ENCODE assay signal across 9 mouse cellular contexts in the genomic region with DNA sequence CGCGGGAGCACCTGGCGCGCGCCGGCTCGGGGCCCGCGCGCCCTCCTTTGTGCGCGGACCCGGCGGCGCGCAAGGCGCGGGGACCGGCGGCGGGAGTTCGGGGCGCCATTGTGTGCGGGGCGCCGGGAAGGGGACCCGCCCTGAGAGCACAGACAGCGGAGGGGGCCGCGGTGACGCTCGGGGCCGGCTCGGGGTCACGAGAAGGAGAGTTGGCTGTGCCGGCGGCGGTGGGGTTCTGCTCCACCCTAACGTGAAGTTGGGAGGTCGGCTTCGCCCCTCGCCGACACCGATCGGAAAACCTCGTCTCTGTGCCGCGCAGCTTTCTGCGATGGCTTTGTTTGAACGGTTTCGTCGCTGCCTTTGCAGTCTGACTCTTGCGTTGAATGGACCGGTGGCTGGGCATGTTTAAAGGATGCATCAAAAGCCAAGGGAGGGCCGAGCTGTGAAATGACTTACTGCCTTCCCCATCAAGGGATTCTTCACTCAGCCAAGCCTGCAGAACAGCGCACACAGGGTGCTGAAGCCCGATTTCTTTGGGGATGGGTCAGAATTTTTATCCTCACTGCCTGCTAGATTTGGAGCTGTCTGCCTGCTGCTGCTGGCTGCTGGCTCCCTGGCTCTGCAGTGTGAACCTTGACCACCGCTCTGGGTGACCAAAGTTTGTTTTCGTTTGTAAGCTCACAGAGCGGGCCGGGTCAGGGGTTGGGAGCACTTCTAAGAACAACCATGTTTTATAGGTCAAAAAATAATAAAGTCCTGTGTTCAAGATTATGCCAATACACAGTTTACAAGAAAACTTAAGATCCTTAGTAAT. TPM values are rescaled to one million over a fixed set of nuclear protein-coding genes. Genes with fewer than 3 reads are reported as not detected.
DNase-seq lines count a peak whose midpoint lies in the region; ATAC-seq lines count a peak whose summit lies in the region.
"Had no signal": no experiment of that assay in that cellular context is flagged by ENCODE, and none has a peak within 500 bp of the region (broad histone marks: within the 10 kb centered on the region; RNA-seq: fewer than 3 reads in every experiment).

No protein-coding gene starts in this region.

- 2% methylated on average over 36 of the region's 61 CpGs for WGBS in kidney, embryonic 16.5 days
- WGBS in liver, embryonic 16.5 days (ENCODE audit: insufficient replicate concordance), result 3% methylated on average over 40 of the region's 61 CpGs

- H3K27me3 ChIP-seq in kidney, embryonic 16.5 days (ENCODE audit: insufficient read depth, low read length), result peaks cover 64% of the 10 kb centered on the region
- H3K27me3 ChIP-seq in liver, embryonic 16.5 days (ENCODE audit: control insufficient read depth, insufficient read depth, low read depth, low read length), result peaks cover 44% of the 10 kb centered on the region

- H3K36me3 ChIP-seq in kidney, embryonic 16.5 days (ENCODE audit: insufficient read depth, low read length), result no peaks in the 10 kb centered on the region
- H3K36me3 ChIP-seq in liver, embryonic 16.5 days (ENCODE audit: control insufficient read depth, insufficient read depth), result no peaks in the 10 kb centered on the region

- peak overlapping the region; percentile 63 for H3K4me3 ChIP-seq in kidney, embryonic 16.5 days (ENCODE audit: low read length)
- peak overlapping the region; percentile 59 for H3K4me3 ChIP-seq in liver, embryonic 16.5 days (ENCODE audit: low read depth, low read length)

- H3K9ac ChIP-seq in kidney, embryonic 16.5 days (replicated peaks; ENCODE audit: low read length), result peak overlapping the region; percentile 63
- peak overlapping the region; percentile 51 for H3K9ac ChIP-seq in liver, embryonic 16.5 days (ENCODE audit: low read depth, low read length)

- H3K9me3 ChIP-seq in kidney, embryonic 16.5 days (ENCODE audit: low read length), result no peaks in the 10 kb centered on the region
- H3K9me3 ChIP-seq in liver, embryonic 16.5 days (replicated peaks; ENCODE audit: control insufficient read depth, low read length), result no peaks in the 10 kb centered on the region

- no peak overlapping the region for H3K27ac ChIP-seq in kidney, embryonic 16.5 days (ENCODE audit: low read length)
- H3K27ac ChIP-seq in liver, embryonic 16.5 days (ENCODE audit: low read length), result peak overlapping the region; percentile 76

- peak; percentile 56 for ATAC-seq in frontal cortex, adult (ENCODE audit: low TSS enrichment)
- peak; percentile 28; the same call in 1 of the 2 replicates for ATAC-seq in kidney, embryonic 16.5 days (ENCODE audit: low FRiP score, low TSS enrichment)
- peak; percentile 63 for ATAC-seq in liver, embryonic 16.5 days (ENCODE audit: low read depth)

- H3K4me2 ChIP-seq in kidney, embryonic 16.5 days (replicated peaks; ENCODE audit: low read depth, low read length), result peak overlapping the region; percentile 97
- peak overlapping the region; percentile 38 for H3K4me2 ChIP-seq in liver, embryonic 16.5 days (ENCODE audit: low read depth, low read length)

- peak; percentile 13 for DNase-seq in adrenal gland, adult 2 months
- no peak for DNase-seq in adrenal gland, adult 8-10 months
- DNase-seq in cerebellum, adult 9-10 months, result peak; percentile 58
- peak; percentile 61 for DNase-seq in right cerebral cortex, postnatal 4 days
- no peak for DNase-seq in urinary bladder, postnatal 14 days (ENCODE audit: low spot score)

- peaks cover 9% of the 10 kb centered on the region; the same call in 1 of the 2 replicates for H3K4me1 ChIP-seq in kidney, embryonic 16.5 days (ENCODE audit: insufficient read depth, low read length)
- H3K4me1 ChIP-seq in liver, embryonic 16.5 days (ENCODE audit: control insufficient read depth, low read depth, low read length), result no peaks in the 10 kb centered on the region; the same call in 1 of the 2 replicates

RNA-seq across cellular contexts. Expression of gene Arhgef7, which starts 1.2 kb away (rescaled TPM):
- total RNA-seq in adrenal gland, adult 2 months (2021), result 10 to 100 TPM; 39.3 to 41.8 TPM
- polyA plus RNA-seq in adrenal gland, adult 2 months (2012; rRNA removed), result 22.2 and 29.9 TPM in 2 replicates
- 10 to 100 TPM; 40.3 to 56.7 (median 46.7) TPM for total RNA-seq in adrenal gland, adult 8-10 months (2022)
- 43.3 and 46.2 TPM in 2 replicates for polyA plus RNA-seq in kidney, embryonic 16.5 days (2015; fragmentation: Nextera tagmentation; extraction: Ambion mirVana)
- 9.1 and 10.1 TPM in 2 replicates for polyA plus RNA-seq in liver, embryonic 16.5 days (2015; fragmentation: Nextera tagmentation; extraction: Ambion mirVana)

RNA-seq across cellular contexts. Expression of gene 1700016D06Rik, which starts 27.8 kb away (rescaled TPM):
- total RNA-seq in adrenal gland, adult 2 months (2021), result not detected
- not detected in 2 replicates for polyA plus RNA-seq in adrenal gland, adult 2 months (2012; rRNA removed)
- not detected for total RNA-seq in adrenal gland, adult 8-10 months (2022)
- 0.26 TPM in 1 of 2 replicates, not detected in the other for polyA plus RNA-seq in kidney, embryonic 16.5 days (2015; fragmentation: Nextera tagmentation; extraction: Ambion mirVana)
- polyA plus RNA-seq in liver, embryonic 16.5 days (2015; fragmentation: Nextera tagmentation; extraction: Ambion mirVana), result not detected in 2 replicates
- polyA plus RNA-seq: frontal cortex, adult 2 months had no signal

Comparison
In these comparisons a context has a peak if more than half of its experiments do, and no peak if none do; other contexts are left out.
1. DNase-seq: peak in adrenal gland, adult 2 months (single experiment), cerebellum, adult 9-10 months (single experiment) and right cerebral cortex, postnatal 4 days (single experiment); none in adrenal gland, adult 8-10 months (single experiment) and urinary bladder, postnatal 14 days (single experiment).
2. Peak in every context shown above with its lines, with median percentiles within 50 percentile points of each other: ATAC-seq.